Mouse (Mus musculus): Measurements from ENCODE around the gene Olfr97. TPM values are rescaled to one million over a fixed set of nuclear protein-coding genes. Genes with fewer than 3 reads are reported as not detected.
"Not testable (repeated sequence)": the region's sequence is repeated elsewhere in the genome, so short reads cannot be mapped to it uniquely, and the experiment has no call there.

Olfr97 gene
- not detected in 2 replicates for polyA plus RNA-seq (2015; fragmentation: Nextera tagmentation; extraction: Ambion mirVana)

- not testable (repeated sequence) for ATAC-seq (ENCODE audit: insufficient read depth, low FRiP score, low read depth); H3K4me3 ChIP-seq (replicated peaks); H3K9ac ChIP-seq; H3K4me1 ChIP-seq; H3K9me3 ChIP-seq; H3K4me2 ChIP-seq; H3K27ac ChIP-seq; H3K36me3 ChIP-seq; H3K27me3 ChIP-seq (replicated peaks)
- 87% methylated on average over 2 of the region's 2 CpGs for WGBS
Observed at GRCm38 (mm10) chr17:37237230-37237629, at the start of gene Olfr97. TSS of gene Olfr97 (minus strand) at chr17:37237330.

- Histone ChIP-seq H3K27me3 (replicated peaks) (no peaks in the 10 kb centered on the region), H3K9ac (no peak within 1 kb of the TSS), H3K27ac (no peak within 1 kb of the TSS), H3K4me3 (replicated peaks) (no peak within 1 kb of the TSS), H3K4me1 (no peaks in the 10 kb centered on the region), H3K9me3 (no peaks in the 10 kb centered on the region), H3K36me3 (no peaks in the 10 kb centered on the region), H3K4me2 (no peak within 1 kb of the TSS)
- no peak for ATAC-seq (ENCODE audit: insufficient read depth, low FRiP score, low read depth)
- 74% methylated on average over 1 of the region's 1 CpGs for WGBS
Observed at GRCm38 (mm10) chr17:37283360-37283759, 46.2 kb upstream of the Olfr97 start, which contains the start of gene Olfr99. TSS of gene Olfr99 (minus strand) at chr17:37283460.

- Histone ChIP-seq H3K4me3 (replicated peaks) (no peak overlapping the region), H3K4me1 (no peaks in the 10 kb centered on the region), H3K27ac (no peak overlapping the region), H3K36me3 (no peaks in the 10 kb centered on the region), H3K9me3 (no peaks in the 10 kb centered on the region), H3K9ac (no peak overlapping the region), H3K27me3 (replicated peaks) (no peaks in the 10 kb centered on the region), H3K4me2 (no peak overlapping the region)
- WGBS, result 83% methylated on average over 1 of the region's 1 CpGs
- no peak for ATAC-seq (ENCODE audit: insufficient read depth, low FRiP score, low read depth)
Observed at GRCm38 (mm10) chr17:37280331-37280730, 43.2 kb upstream of the Olfr97 start.

- Histone ChIP-seq H3K36me3 (no peaks in the 10 kb centered on the region), H3K27ac (no peak overlapping the region), H3K4me1 (no peaks in the 10 kb centered on the region), H3K27me3 (replicated peaks) (no peaks in the 10 kb centered on the region), H3K4me2 (no peak overlapping the region), H3K9me3 (no peaks in the 10 kb centered on the region), H3K4me3 (replicated peaks) (no peak overlapping the region), H3K9ac (no peak overlapping the region)
- no peak for ATAC-seq (ENCODE audit: insufficient read depth, low FRiP score, low read depth)
Observed at GRCm38 (mm10) chr17:37276573-37276972, 39.4 kb upstream of the Olfr97 start.

GRCm38 (mm10) chr17:37275626-37276248 lies 38.6 kb upstream of the Olfr97 start:
- ATAC-seq (ENCODE audit: insufficient read depth, low FRiP score, low read depth), result no peak

GRCm38 (mm10) chr17:37270702-37271092 lies 33.6 kb upstream of the Olfr97 start:
- Histone ChIP-seq H3K27ac (no peak overlapping the region), H3K27me3 (replicated peaks) (no peaks in the 10 kb centered on the region), H3K4me1 (0 out of 2 replicates have a peak, but pooled peaks cover 5% of the 10 kb centered on the region), H3K4me2 (peak overlapping the region; percentile 81), H3K36me3 (no peaks in the 10 kb centered on the region), H3K9me3 (no peaks in the 10 kb centered on the region), H3K4me3 (replicated peaks) (peak overlapping the region; percentile 55), H3K9ac (no peak overlapping the region)
- WGBS, result 59% methylated on average over 8 of the region's 8 CpGs
- peak; percentile 29; the same call in 1 of the 2 replicates for ATAC-seq (ENCODE audit: insufficient read depth, low FRiP score, low read depth)

More at GRCm38 (mm10) chr17:37275626-37276248, 38.6 kb upstream of the Olfr97 start:
- no peak overlapping the region for H3K4me2 ChIP-seq
- H3K9me3 ChIP-seq, result no peaks in the 10 kb centered on the region
- H3K27ac ChIP-seq, result no peak overlapping the region
- no peaks in the 10 kb centered on the region for H3K36me3 ChIP-seq
- H3K9ac ChIP-seq, result no peak overlapping the region
- H3K4me1 ChIP-seq, result 0 out of 2 replicates have a peak, but pooled peaks cover 2% of the 10 kb centered on the region
- 80% methylated on average over 2 of the region's 2 CpGs for WGBS
- H3K27me3 ChIP-seq (replicated peaks), result no peaks in the 10 kb centered on the region
- H3K4me3 ChIP-seq (replicated peaks), result no peak overlapping the region

- no peaks in the 10 kb centered on the region for H3K27me3 ChIP-seq (replicated peaks)
- H3K4me1 ChIP-seq, result 0 out of 2 replicates have a peak, but pooled peaks cover 5% of the 10 kb centered on the region
- H3K36me3 ChIP-seq, result no peaks in the 10 kb centered on the region
- no peaks in the 10 kb centered on the region for H3K9me3 ChIP-seq
- H3K4me2 ChIP-seq, result peak within 1 kb of the TSS; percentile 81
- peak within 1 kb of the TSS; percentile 55 for H3K4me3 ChIP-seq (replicated peaks)
- H3K9ac ChIP-seq, result no peak within 1 kb of the TSS
- 2% methylated on average over 26 of the region's 26 CpGs for WGBS
- peak; percentile 91 for ATAC-seq (ENCODE audit: insufficient read depth, low FRiP score, low read depth)
- H3K27ac ChIP-seq, result no peak within 1 kb of the TSS
Observed at GRCm38 (mm10) chr17:37270058-37270701, 33.0 kb upstream of the Olfr97 start, which contains the start of gene H2-M3. TSS of gene H2-M3 (plus strand) at chr17:37270220.

- H3K36me3 ChIP-seq, result no peaks in the 10 kb centered on the region
- H3K4me3 ChIP-seq (replicated peaks), result no peak within 1 kb of the TSS
- H3K4me2 ChIP-seq, result no peak within 1 kb of the TSS
- WGBS, result 82% methylated on average over 1 of the region's 1 CpGs
- ATAC-seq (ENCODE audit: insufficient read depth, low FRiP score, low read depth), result no peak
- H3K4me1 ChIP-seq, result no peaks in the 10 kb centered on the region
- H3K9ac ChIP-seq, result no peak within 1 kb of the TSS
- H3K9me3 ChIP-seq, result no peaks in the 10 kb centered on the region
- H3K27ac ChIP-seq, result no peak within 1 kb of the TSS
- no peaks in the 10 kb centered on the region for H3K27me3 ChIP-seq (replicated peaks)
Observed at GRCm38 (mm10) chr17:37263626-37264025, 26.5 kb upstream of the Olfr97 start, which contains the start of gene Olfr98. TSS of gene Olfr98 (minus strand) at chr17:37263749.

- no peaks in the 10 kb centered on the region for H3K9me3 ChIP-seq
- no peak for ATAC-seq (ENCODE audit: insufficient read depth, low FRiP score, low read depth)
Observed at GRCm38 (mm10) chr17:37250544-37250943, 13.4 kb upstream of the Olfr97 start.

GRCm38 (mm10) chr17:37249460-37249859 lies 12.3 kb upstream of the Olfr97 start:
- H3K4me1 ChIP-seq, result no peaks in the 10 kb centered on the region
- H3K27me3 ChIP-seq (replicated peaks), result no peaks in the 10 kb centered on the region
- H3K9me3 ChIP-seq, result no peaks in the 10 kb centered on the region
- no peaks in the 10 kb centered on the region for H3K36me3 ChIP-seq
- H3K9ac ChIP-seq, result no peak overlapping the region
- H3K4me2 ChIP-seq, result no peak overlapping the region
- H3K4me3 ChIP-seq (replicated peaks), result no peak overlapping the region
- no peak overlapping the region for H3K27ac ChIP-seq
- no peak for ATAC-seq (ENCODE audit: insufficient read depth, low FRiP score, low read depth)

More at GRCm38 (mm10) chr17:37250544-37250943, 13.4 kb upstream of the Olfr97 start:
- H3K9ac ChIP-seq, result no peak overlapping the region
- no peak overlapping the region for H3K27ac ChIP-seq
- WGBS, result 4% methylated on average over 1 of the region's 1 CpGs
- H3K36me3 ChIP-seq, result no peaks in the 10 kb centered on the region
- H3K4me1 ChIP-seq, result no peaks in the 10 kb centered on the region
- no peak overlapping the region for H3K4me3 ChIP-seq (replicated peaks)
- no peak overlapping the region for H3K4me2 ChIP-seq
- no peaks in the 10 kb centered on the region for H3K27me3 ChIP-seq (replicated peaks)

GRCm38 (mm10) chr17:37246715-37247114 lies 9.6 kb upstream of the Olfr97 start:
- H3K36me3 ChIP-seq, result no peaks in the 10 kb centered on the region
- H3K27ac ChIP-seq, result no peak overlapping the region
- no peaks in the 10 kb centered on the region for H3K4me1 ChIP-seq
- no peak overlapping the region for H3K4me2 ChIP-seq
- WGBS, result 26% methylated on average over 5 of the region's 5 CpGs
- no peak overlapping the region for H3K9ac ChIP-seq
- H3K4me3 ChIP-seq (replicated peaks), result no peak overlapping the region
- ATAC-seq (ENCODE audit: insufficient read depth, low FRiP score, low read depth), result no peak
- no peaks in the 10 kb centered on the region for H3K27me3 ChIP-seq (replicated peaks)
- H3K9me3 ChIP-seq, result no peaks in the 10 kb centered on the region

GRCm38 (mm10) chr17:37242198-37242597 lies 5.1 kb upstream of the Olfr97 start:
- Histone ChIP-seq H3K9ac (no peak overlapping the region), H3K4me1 (no peaks in the 10 kb centered on the region), H3K4me3 (replicated peaks) (no peak overlapping the region), H3K27me3 (replicated peaks) (no peaks in the 10 kb centered on the region), H3K27ac (no peak overlapping the region), H3K36me3 (no peaks in the 10 kb centered on the region), H3K4me2 (no peak overlapping the region), H3K9me3 (no peaks in the 10 kb centered on the region)
- WGBS, result 8% methylated on average over 3 of the region's 3 CpGs
- no peak for ATAC-seq (ENCODE audit: insufficient read depth, low FRiP score, low read depth)
